Mouse (Mus musculus): ENCODE data around the gene Dct. TPM values are rescaled to one million over a fixed set of nuclear protein-coding genes. Genes with fewer than 3 reads are reported as not detected.

Gene Dct
- total RNA-seq, 2 experiments from 2014 or later = 0.46 to 0.52 TPM

GRCm38 (mm10) chr14:118042066-118042762, 9.8 kb downstream of the Dct start:
- DNase-seq = no peak

DNA sequence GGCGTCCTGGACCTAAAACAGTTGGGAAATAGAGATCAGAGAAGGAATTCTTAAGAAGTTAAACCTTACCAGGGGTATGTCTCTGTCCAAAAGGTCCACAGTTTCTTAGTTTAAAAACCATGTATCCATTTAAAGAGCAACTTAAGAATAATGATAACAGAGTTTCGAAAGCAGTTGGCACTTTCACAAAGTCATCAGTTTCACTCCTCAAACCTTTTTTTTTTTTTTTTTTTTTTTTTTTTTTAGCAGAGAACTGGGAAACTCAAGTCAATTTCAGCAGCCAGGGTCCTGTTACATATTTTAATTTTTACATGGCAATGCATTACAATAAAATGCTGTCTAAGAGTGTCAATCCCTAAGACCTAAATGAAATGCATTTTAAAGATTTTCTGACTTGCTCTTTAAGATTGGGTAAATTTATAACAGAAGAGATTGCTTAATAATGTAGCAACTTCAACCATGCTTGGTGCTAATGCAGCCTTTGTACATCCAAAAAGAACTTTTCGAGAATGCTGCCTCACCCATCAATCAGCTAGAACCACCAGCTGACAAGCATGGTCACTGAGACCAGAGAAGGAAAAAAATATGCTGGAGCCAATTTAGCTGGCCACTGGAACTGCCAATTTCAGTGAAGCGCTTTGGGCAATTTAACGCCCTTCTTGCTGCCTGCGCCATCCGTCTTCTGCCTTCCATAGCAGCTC, 11.3 kb downstream of the Dct start:
- DNase-seq = no peak

DNA sequence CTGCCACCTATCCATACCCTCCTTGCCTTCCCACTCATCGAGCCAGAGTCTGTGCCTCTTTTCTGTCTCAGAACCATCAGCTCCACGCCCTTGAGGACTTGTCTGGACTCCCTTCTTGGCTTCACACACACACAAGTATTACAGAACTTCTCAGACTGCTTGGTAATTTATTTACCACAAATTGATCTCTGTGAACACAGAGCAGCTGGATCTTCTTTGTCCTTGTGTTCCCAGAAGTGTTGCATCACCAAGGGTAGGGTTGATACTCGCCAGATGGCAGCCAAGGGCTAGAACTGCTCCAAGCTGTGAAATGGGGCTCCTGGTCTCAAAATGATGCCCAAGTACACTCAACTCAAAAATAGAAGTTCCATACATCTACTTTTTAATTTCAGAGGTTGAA, 13.0 kb downstream of the Dct start:
- no peak for DNase-seq

GRCm38 (mm10) chr14:118027564-118027963, 24.5 kb downstream of the Dct start:
- no peak for DNase-seq

- DNase-seq = no peak
Observed at GRCm38 (mm10) chr14:118021867-118022543, 30.0 kb downstream of the Dct start.

- no peak for DNase-seq
Observed at GRCm38 (mm10) chr14:118019314-118019713, 32.7 kb downstream of the Dct start.

GRCm38 (mm10) chr14:118013237-118013636, 38.8 kb downstream of the Dct start:
- no peak for DNase-seq

DNA sequence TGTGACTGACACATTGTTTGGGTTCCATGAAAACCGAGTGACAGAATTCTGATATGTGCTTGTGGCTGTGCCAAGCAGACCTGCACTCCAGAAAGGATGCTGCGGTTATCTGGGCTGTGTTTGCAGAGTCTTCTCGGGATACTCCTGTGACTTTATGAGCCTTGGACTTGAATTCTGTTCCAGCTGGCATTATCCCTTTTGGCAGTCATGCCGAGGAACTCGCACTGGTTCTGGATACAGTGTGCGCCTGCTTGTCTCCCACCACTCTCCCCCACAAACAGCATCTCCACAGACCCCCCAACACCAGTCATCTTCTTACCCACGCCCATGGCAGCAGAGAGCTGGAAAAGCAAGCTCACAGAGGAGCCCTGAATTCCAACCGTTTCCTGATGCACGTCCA, 42.5 kb downstream of the Dct start:
- DNase-seq = no peak

- DNase-seq = peak in 1 of 2 experiments; percentile 17
Observed at GRCm38 (mm10) chr14:118005697-118006096, 46.3 kb downstream of the Dct start.

GRCm38 (mm10) chr14:118004434-118004833, 47.6 kb downstream of the Dct start:
- no peak for DNase-seq

GRCm38 (mm10) chr14:117993845-117994244, 58.2 kb downstream of the Dct start:
- no peak for DNase-seq

DNA sequence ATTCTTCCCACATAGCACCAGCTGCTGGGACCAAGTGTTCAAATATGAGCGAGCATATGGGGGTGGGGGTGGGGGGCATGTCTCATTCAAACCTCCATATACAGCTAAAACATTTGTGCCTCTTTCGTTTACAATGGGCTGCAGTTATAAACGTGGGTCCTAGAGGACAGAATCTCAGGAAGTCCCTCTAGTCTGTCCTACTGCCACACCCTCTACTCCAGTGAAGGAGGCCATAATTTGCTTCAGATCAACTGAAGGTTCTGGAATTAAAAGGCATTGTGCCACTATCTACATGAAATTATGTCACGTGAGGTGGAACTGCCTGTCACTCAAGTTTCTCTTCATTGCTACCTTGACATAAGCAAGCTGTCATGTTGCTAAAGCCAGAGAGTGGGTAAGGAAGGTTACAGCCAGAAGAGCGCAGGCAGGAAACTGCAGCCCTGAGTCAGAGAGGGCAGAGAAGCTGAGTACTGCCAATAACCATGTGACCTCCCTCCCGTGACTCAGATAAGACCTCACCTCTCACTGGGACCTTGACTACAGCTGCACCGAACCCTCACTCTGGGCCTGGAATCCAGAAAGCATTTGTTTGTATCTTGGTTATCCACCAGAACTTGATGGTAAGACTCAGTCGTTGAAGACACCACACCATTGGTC, 59.3 kb downstream of the Dct start:
- no peak for DNase-seq

DNA sequence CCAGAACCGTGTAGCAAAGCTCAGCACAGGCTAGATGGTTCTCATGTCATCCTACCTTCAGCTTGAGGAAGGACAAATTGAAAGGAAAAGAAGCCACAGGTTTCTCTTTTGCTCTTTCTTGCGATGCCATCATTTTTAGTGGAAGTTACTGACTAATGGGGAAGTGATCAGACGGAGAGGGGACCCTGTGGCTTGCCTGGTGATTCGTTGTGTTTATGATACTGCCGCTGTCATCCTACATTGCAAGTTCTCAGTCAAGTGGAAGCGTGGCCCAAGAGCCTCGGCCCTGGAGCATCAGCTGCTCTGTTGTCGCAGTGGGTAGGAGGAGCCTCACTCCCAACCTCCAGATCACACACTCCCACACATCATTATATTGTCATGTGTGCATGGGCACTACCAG, 61.8 kb downstream of the Dct start:
- DNase-seq = no peak

DNA sequence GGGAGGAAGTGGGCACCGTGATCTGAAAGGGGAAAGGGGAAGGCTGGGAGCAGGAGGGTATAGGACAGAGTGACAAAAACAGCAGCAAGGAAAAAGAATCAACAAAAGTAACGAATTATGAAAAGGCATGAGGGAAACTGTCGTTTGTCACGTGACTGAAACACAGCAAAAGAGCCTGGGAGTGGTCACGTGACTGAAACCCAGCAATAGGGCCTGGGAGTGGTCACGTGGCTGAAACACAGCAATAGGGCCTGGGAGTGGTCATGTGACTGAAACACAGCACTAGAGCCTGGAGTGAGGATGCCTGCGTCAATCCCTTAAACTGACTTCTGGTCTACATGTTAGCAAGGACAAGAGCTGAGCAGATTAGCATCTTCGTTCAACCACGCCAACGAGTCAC, 63.6 kb downstream of the Dct start:
- DNase-seq = no peak

- DNase-seq = peak; percentile 57 to 69
Observed at GRCm38 (mm10) chr14:117981532-117981931, 70.5 kb downstream of the Dct start.

DNA sequence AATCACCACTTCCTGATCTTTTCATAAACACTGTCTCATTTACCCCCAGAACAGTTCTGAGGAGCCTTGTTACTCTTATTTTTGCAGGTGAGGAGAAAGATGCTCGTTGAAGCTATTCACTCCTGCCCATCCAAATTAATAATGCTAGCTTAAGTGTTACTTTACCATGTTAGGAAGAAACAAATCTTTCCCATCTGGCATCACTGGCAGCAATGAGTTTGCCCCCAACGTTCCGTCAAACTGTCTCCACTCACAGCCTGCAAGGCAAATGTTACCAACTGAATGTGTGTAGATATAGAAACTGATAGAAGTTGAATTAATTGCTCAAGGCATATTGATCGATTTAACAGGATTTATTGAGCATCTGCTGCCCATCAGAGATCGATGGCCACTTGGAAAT, 79.5 kb downstream of the Dct start:
- no peak for DNase-seq

Other genes starting within 250 kb of the Dct start
- 10 to 100 TPM in 1 of 2 experiments, 1 to 10 TPM in 1; 7.8 to 14.0 TPM for gene Tgds, start 80.5 kb upstream of the Dct start, total RNA-seq (2021)
- 10 to 100 TPM; 25.7 to 26.1 TPM for gene Gpr180, start 84.9 kb upstream of the Dct start, total RNA-seq (2021)
- gene Sox21, start 184.8 kb upstream of the Dct start, total RNA-seq (2021) = 10 to 100 TPM; 11.4 to 12.9 TPM
- not detected for gene Gm9376, start 214.7 kb upstream of the Dct start, total RNA-seq (2021)

Measured in layer of hippocampus, postnatal 36 days (tissue).